Mouse (Mus musculus): ENCODE data around the gene Emilin1. TPM values are rescaled to one million over a fixed set of nuclear protein-coding genes. Genes with fewer than 3 reads are reported as not detected.
"Not testable (repeated sequence)": the region's sequence is repeated elsewhere in the genome, so short reads cannot be mapped to it uniquely, and the experiment has no call there.

Emilin1 gene
- total RNA-seq, 1 experiment, result 16.6 TPM

DNA sequence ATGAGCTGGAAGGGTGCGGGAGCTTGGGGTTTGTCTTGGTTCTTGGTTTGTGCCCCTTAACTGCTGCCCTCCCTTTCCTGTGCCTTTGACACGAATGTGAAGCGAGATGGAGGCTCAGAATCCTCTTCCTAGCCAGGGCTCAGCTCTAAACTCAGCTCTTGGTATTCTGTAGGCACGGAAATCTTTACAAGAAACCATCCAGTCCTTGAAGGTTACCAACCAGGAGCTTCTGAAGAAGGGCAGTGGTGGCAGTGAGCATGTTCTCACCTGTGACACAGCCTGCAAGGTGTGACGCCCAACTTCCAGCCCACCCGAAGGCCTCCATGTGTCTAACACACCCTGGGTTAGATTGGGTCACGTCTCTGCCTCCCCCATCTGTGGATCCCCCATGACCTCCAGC lies 38.8 kb upstream of the Emilin1 start:
- Histone ChIP-seq H3K9ac (ENCODE audit: insufficient read depth, low read depth, low read length, poor library complexity, severe bottlenecking) (no peak overlapping the region), H3K4me3 (ENCODE audit: insufficient read depth in 1 of 2, low read depth in 1 of 2, low read length in 2 of 2, poor library complexity in 1 of 2, severe bottlenecking in 1 of 2) (no peak overlapping the region), H3K4me1 (ENCODE audit: control insufficient read depth in 2 of 2, insufficient read depth in 2 of 2, low read length in 2 of 2, poor library complexity in 1 of 2) (peaks cover 0 to 3% of the 10 kb centered on the region in 2 experiments; a peak in 1 of 4 replicates), H3K36me3 (ENCODE audit: control insufficient read depth, insufficient read depth, low read length, poor library complexity, severe bottlenecking) (peaks cover 59% of the 10 kb centered on the region), H3K27ac (ENCODE audit: insufficient read depth, low read depth, low read length, poor library complexity, severe bottlenecking) (no peak overlapping the region), H3K9me3 (ENCODE audit: control insufficient read depth, insufficient read depth, low read depth, low read length) (no peaks in the 10 kb centered on the region)
- no peak for TF ChIP-seq CHD2 (IDR thresholded peaks at IDR 0.05; ENCODE audit: low read depth, low read length)
- TF ChIP-seq HCFC1 (IDR thresholded peaks at IDR 0.05; ENCODE audit: borderline replicate concordance, insufficient read depth, low read length), result no peak
- TF ChIP-seq MAFK (IDR thresholded peaks at IDR 0.05; ENCODE audit: insufficient read depth, low read depth, low read length), result no peak
- TF ChIP-seq ZC3H11A (IDR thresholded peaks at IDR 0.05; ENCODE audit: borderline replicate concordance, low read depth, low read length), result no peak
- no peak for TF ChIP-seq ZNF384 (IDR thresholded peaks at IDR 0.05; ENCODE audit: low read depth, low read length)
- DNase-seq (ENCODE audit: low read depth, low spot score), result no peak
- in situ Hi-C loops (cut with MboI; ENCODE audit: low sequenced_read_pairs in 2 of 2, unreplicated experiment in 2 of 2), result no loop called here

DNA sequence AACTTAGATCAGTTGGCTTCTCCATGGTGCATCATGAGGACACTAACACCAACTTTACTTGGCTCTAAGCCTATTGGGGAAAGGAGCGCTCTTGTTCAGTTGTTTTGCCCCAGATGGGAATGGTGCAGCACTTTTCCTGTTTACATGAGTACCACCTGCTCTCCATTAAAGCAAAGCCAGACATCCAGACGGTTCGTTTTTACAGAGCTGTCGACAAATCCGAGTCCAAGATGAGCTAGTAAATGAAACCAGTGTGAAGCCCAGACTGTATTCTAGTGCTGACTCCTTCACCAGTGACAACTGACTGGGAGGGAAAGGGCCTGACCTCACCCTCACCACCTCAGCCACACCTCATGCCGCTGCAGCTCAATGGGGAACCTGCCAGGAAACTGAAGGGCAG lies 34.6 kb upstream of the Emilin1 start:
- no peak overlapping the region for H3K9ac ChIP-seq (ENCODE audit: insufficient read depth, low read depth, low read length, poor library complexity, severe bottlenecking)
- no peaks in the 10 kb centered on the region for H3K9me3 ChIP-seq (ENCODE audit: control insufficient read depth, insufficient read depth, low read depth, low read length)
- H3K27ac ChIP-seq (ENCODE audit: insufficient read depth, low read depth, low read length, poor library complexity, severe bottlenecking), result no peak overlapping the region
- in situ Hi-C loops (cut with MboI; ENCODE audit: low sequenced_read_pairs in 2 of 2, unreplicated experiment in 2 of 2), result no loop called here
- peaks cover 3% of the 10 kb centered on the region in 2 experiments; a peak in 2 of 4 replicates for H3K4me1 ChIP-seq (ENCODE audit: control insufficient read depth in 2 of 2, insufficient read depth in 2 of 2, low read length in 2 of 2, poor library complexity in 1 of 2)
- TF ChIP-seq MAFK (IDR thresholded peaks at IDR 0.05; ENCODE audit: insufficient read depth, low read depth, low read length) (no peak), ZC3H11A (IDR thresholded peaks at IDR 0.05; ENCODE audit: borderline replicate concordance, low read depth, low read length) (no peak), CHD2 (IDR thresholded peaks at IDR 0.05; ENCODE audit: low read depth, low read length) (no peak), ZNF384 (IDR thresholded peaks at IDR 0.05; ENCODE audit: low read depth, low read length) (no peak), HCFC1 (IDR thresholded peaks at IDR 0.05; ENCODE audit: borderline replicate concordance, insufficient read depth, low read length) (no peak)
- H3K4me3 ChIP-seq (ENCODE audit: insufficient read depth in 1 of 2, low read depth in 1 of 2, low read length in 2 of 2, poor library complexity in 1 of 2, severe bottlenecking in 1 of 2), result no peak overlapping the region
- no peak for DNase-seq (ENCODE audit: low read depth, low spot score)
- peaks cover 37% of the 10 kb centered on the region for H3K36me3 ChIP-seq (ENCODE audit: control insufficient read depth, insufficient read depth, low read length, poor library complexity, severe bottlenecking)

DNA sequence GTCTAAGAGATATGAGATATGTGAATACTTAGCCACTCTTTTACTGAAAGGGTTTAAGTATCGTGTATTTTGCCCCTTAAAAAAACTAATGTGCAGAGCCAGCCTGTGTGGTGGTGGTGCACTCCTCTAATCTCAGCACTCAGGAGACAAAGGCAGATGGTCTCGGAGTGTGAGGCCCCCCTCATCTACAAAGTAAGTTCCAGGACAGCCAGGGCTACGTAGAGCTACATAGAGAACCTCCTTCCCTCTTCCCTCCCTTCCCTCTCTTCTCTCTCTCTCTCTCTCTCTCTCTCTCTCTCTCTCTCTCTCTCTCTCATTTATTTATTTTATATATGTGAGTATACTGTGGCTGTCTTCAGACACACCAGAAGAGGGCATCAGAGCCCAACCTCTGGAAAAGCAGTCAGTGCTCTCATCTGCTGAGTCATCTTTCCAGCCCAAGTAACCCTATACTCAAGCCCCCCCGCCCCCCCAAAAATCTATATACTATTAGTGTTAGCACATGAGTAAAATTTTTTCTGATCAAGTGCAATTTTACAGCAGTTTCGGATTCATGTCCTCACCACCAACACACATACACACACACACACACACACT lies 33.8 kb upstream of the Emilin1 start:
- no peak for DNase-seq (ENCODE audit: low read depth, low spot score)
- H3K36me3 ChIP-seq (ENCODE audit: control insufficient read depth, insufficient read depth, low read length, poor library complexity, severe bottlenecking), result peaks cover 29% of the 10 kb centered on the region
- H3K4me1 ChIP-seq (ENCODE audit: control insufficient read depth in 2 of 2, insufficient read depth in 2 of 2, low read length in 2 of 2, poor library complexity in 1 of 2), result peaks cover 3% of the 10 kb centered on the region in 2 experiments; a peak in 2 of 4 replicates
- H3K9me3 ChIP-seq (ENCODE audit: control insufficient read depth, insufficient read depth, low read depth, low read length), result no peaks in the 10 kb centered on the region
- no peak overlapping the region for H3K4me3 ChIP-seq (ENCODE audit: insufficient read depth in 1 of 2, low read depth in 1 of 2, low read length in 2 of 2, poor library complexity in 1 of 2, severe bottlenecking in 1 of 2)
- no peak overlapping the region for H3K9ac ChIP-seq (ENCODE audit: insufficient read depth, low read depth, low read length, poor library complexity, severe bottlenecking)
- in situ Hi-C loops (cut with MboI; ENCODE audit: low sequenced_read_pairs in 2 of 2, unreplicated experiment in 2 of 2), result no loop called here
- H3K27ac ChIP-seq (ENCODE audit: insufficient read depth, low read depth, low read length, poor library complexity, severe bottlenecking), result no peak overlapping the region
- TF ChIP-seq HCFC1 (IDR thresholded peaks at IDR 0.05; ENCODE audit: borderline replicate concordance, insufficient read depth, low read length) (no peak), CHD2 (IDR thresholded peaks at IDR 0.05; ENCODE audit: low read depth, low read length) (no peak), ZC3H11A (IDR thresholded peaks at IDR 0.05; ENCODE audit: borderline replicate concordance, low read depth, low read length) (no peak), ZNF384 (IDR thresholded peaks at IDR 0.05; ENCODE audit: low read depth, low read length) (no peak), MAFK (IDR thresholded peaks at IDR 0.05; ENCODE audit: insufficient read depth, low read depth, low read length) (no peak)

DNA sequence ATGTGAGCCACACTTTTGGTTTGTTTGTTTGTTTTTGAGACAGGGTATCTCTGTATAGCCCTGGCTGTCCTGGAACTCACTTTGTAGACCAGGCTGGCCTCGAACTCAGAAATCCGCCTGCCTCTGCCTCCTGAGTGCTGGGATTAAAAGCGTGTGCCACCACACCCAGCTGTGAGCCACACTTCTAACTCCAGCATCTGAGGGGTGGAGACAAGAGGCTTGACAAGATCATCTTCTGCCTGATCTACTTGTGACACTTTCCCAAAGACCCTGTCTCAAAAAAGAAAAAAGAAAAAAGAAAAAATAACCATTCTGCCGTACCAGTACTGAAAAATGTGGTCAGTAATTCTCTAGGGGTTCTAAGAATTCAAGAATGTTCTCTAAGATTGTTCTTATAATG lies 31.4 kb upstream of the Emilin1 start:
- H3K9me3 ChIP-seq (ENCODE audit: control insufficient read depth, insufficient read depth, low read depth, low read length); DNase-seq (ENCODE audit: low read depth, low spot score); in situ Hi-C loops (cut with MboI; ENCODE audit: low sequenced_read_pairs in 2 of 2, unreplicated experiment in 2 of 2); H3K27ac ChIP-seq (ENCODE audit: insufficient read depth, low read depth, low read length, poor library complexity, severe bottlenecking); H3K4me1 ChIP-seq (ENCODE audit: control insufficient read depth in 2 of 2, insufficient read depth in 2 of 2, low read length in 2 of 2, poor library complexity in 1 of 2); H3K4me3 ChIP-seq (ENCODE audit: insufficient read depth in 1 of 2, low read depth in 1 of 2, low read length in 2 of 2, poor library complexity in 1 of 2, severe bottlenecking in 1 of 2); H3K36me3 ChIP-seq (ENCODE audit: control insufficient read depth, insufficient read depth, low read length, poor library complexity, severe bottlenecking); H3K9ac ChIP-seq (ENCODE audit: insufficient read depth, low read depth, low read length, poor library complexity, severe bottlenecking): not testable (repeated sequence)

DNA sequence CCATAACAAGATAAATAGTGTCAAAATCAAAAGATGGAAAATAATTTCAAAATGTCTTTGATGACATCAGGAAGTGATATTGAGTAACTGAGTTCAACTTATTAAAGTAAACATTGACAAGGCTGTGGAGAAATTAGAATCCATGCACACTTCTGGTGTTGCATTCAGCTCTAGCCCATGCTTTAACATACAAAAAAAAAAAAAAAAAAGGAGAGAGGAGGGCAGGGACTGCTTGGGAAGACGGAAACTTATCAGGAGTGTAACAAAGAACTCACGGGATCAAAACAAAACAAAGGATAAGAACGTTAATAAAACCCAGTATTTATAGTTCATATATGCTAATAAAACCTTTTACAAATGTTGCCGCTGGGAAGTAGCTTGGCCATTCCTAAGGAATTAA lies 27.0 kb upstream of the Emilin1 start:
- H3K9ac ChIP-seq (ENCODE audit: insufficient read depth, low read depth, low read length, poor library complexity, severe bottlenecking), result no peak overlapping the region
- TF ChIP-seq CHD2 (IDR thresholded peaks at IDR 0.05; ENCODE audit: low read depth, low read length) (no peak), ZNF384 (IDR thresholded peaks at IDR 0.05; ENCODE audit: low read depth, low read length) (no peak), HCFC1 (IDR thresholded peaks at IDR 0.05; ENCODE audit: borderline replicate concordance, insufficient read depth, low read length) (no peak), MAFK (IDR thresholded peaks at IDR 0.05; ENCODE audit: insufficient read depth, low read depth, low read length) (no peak), ZC3H11A (IDR thresholded peaks at IDR 0.05; ENCODE audit: borderline replicate concordance, low read depth, low read length) (no peak)
- no peak overlapping the region for H3K4me3 ChIP-seq (ENCODE audit: insufficient read depth in 1 of 2, low read depth in 1 of 2, low read length in 2 of 2, poor library complexity in 1 of 2, severe bottlenecking in 1 of 2)
- DNase-seq (ENCODE audit: low read depth, low spot score), result no peak
- in situ Hi-C loops (cut with MboI; ENCODE audit: low sequenced_read_pairs in 2 of 2, unreplicated experiment in 2 of 2), result no loop called here
- peaks cover 6% of the 10 kb centered on the region; the same call in 1 of the 2 replicates for H3K36me3 ChIP-seq (ENCODE audit: control insufficient read depth, insufficient read depth, low read length, poor library complexity, severe bottlenecking)
- H3K9me3 ChIP-seq (ENCODE audit: control insufficient read depth, insufficient read depth, low read depth, low read length), result no peaks in the 10 kb centered on the region
- H3K27ac ChIP-seq (ENCODE audit: insufficient read depth, low read depth, low read length, poor library complexity, severe bottlenecking), result no peak overlapping the region
- H3K4me1 ChIP-seq (ENCODE audit: control insufficient read depth in 2 of 2, insufficient read depth in 2 of 2, low read length in 2 of 2, poor library complexity in 1 of 2), result peaks cover 2 to 5% of the 10 kb centered on the region in 2 experiments; a peak in 2 of 4 replicates

Data from ES-E14 (cell line).